Comparison of ENCODE assay signal across 8 mouse cellular contexts in the genomic region with DNA sequence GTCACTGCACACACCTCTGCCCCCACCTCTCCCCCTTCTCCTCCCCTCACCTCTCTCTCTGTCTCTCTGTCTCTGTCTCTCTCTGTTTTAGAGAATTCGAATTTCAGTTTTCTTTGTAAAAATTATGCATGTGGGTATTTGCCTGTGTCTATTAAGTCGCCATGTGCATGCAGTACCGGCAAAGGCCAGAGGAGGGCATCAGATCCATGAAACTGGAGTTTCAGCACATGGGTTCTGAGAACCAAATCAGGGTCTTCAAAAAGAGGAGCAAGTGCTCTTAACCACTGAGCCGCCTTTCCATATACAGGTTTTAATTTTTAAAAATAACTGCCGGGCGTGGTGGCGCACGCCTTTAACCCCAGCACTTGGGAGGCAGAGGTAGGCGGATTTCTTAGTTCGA. TPM values are rescaled to one million over a fixed set of nuclear protein-coding genes. Genes with fewer than 3 reads are reported as not detected.
DNase-seq lines count a peak whose midpoint lies in the region; ATAC-seq and TF ChIP-seq lines count a peak whose summit lies in the region.

No protein-coding gene starts in this region.

- H3K9ac ChIP-seq in forebrain, embryonic 14.5 days (ENCODE audit: low read length), result no peak overlapping the region
- no peak overlapping the region for H3K9ac ChIP-seq in forebrain, embryonic 13.5 days
- H3K9ac ChIP-seq in neural tube, embryonic 15.5 days (replicated peaks), result no peak overlapping the region

- no peaks in the 10 kb centered on the region for H3K27me3 ChIP-seq in forebrain, embryonic 14.5 days (replicated peaks; ENCODE audit: control insufficient read depth, insufficient read depth, low read length)
- H3K27me3 ChIP-seq in forebrain, embryonic 13.5 days, result no peaks in the 10 kb centered on the region
- no peaks in the 10 kb centered on the region for H3K27me3 ChIP-seq in neural tube, embryonic 15.5 days (replicated peaks)
- no peaks in the 10 kb centered on the region for H3K27me3 ChIP-seq in limb, embryonic 10.5 days (ENCODE audit: low read depth, poor library complexity, severe bottlenecking)

- ATAC-seq in forebrain, embryonic 14.5 days, result no peak
- ATAC-seq in forebrain, embryonic 13.5 days, result no peak
- no peak for ATAC-seq in neural tube, embryonic 15.5 days (ENCODE audit: low FRiP score)
- ATAC-seq in activated CD4-positive, CD25-positive, alpha-beta regulatory T cell, adult 4 months, result no peak

- H3K4me1 ChIP-seq in forebrain, embryonic 14.5 days (ENCODE audit: control insufficient read depth, insufficient read depth, low read length), result no peaks in the 10 kb centered on the region
- peaks cover 6% of the 10 kb centered on the region; the same call in 1 of the 2 replicates for H3K4me1 ChIP-seq in forebrain, embryonic 13.5 days
- H3K4me1 ChIP-seq in neural tube, embryonic 15.5 days, result no peaks in the 10 kb centered on the region
- H3K4me1 ChIP-seq in limb, embryonic 10.5 days, result peaks cover 10% of the 10 kb centered on the region; the same call in 1 of the 2 replicates

- TF ChIP-seq CTCF in brain, embryonic 14.5 days (IDR thresholded peaks at IDR 0.05; ENCODE audit: borderline replicate concordance, extremely low read depth, insufficient read depth, insufficient read length), result peak; percentile 60; the same call in 1 of the 2 replicates

- no peaks in the 10 kb centered on the region for H3K36me3 ChIP-seq in forebrain, embryonic 14.5 days (ENCODE audit: control insufficient read depth, insufficient read depth, low read length)
- H3K36me3 ChIP-seq in forebrain, embryonic 13.5 days (ENCODE audit: poor library complexity, severe bottlenecking), result no peaks in the 10 kb centered on the region
- no peaks in the 10 kb centered on the region for H3K36me3 ChIP-seq in neural tube, embryonic 15.5 days
- H3K36me3 ChIP-seq in limb, embryonic 10.5 days, result no peaks in the 10 kb centered on the region

- H3K4me3 ChIP-seq in forebrain, embryonic 14.5 days (ENCODE audit: low read depth, low read length), result no peak overlapping the region
- no peak overlapping the region for H3K4me3 ChIP-seq in forebrain, embryonic 13.5 days
- H3K4me3 ChIP-seq in neural tube, embryonic 15.5 days (replicated peaks), result no peak overlapping the region
- no peak overlapping the region for H3K4me3 ChIP-seq in limb, embryonic 10.5 days

- no peak for TF ChIP-seq POLR2A in brain, embryonic 14.5 days (IDR thresholded peaks at IDR 0.05; ENCODE audit: borderline replicate concordance, extremely low read depth, insufficient read depth, insufficient read length, poor library complexity, severe bottlenecking)

- no peaks in the 10 kb centered on the region for H3K9me3 ChIP-seq in forebrain, embryonic 14.5 days (replicated peaks; ENCODE audit: control insufficient read depth, low read length)
- no peaks in the 10 kb centered on the region; the same call in 1 of the 2 replicates for H3K9me3 ChIP-seq in forebrain, embryonic 13.5 days (replicated peaks)
- H3K9me3 ChIP-seq in neural tube, embryonic 15.5 days (replicated peaks), result no peaks in the 10 kb centered on the region
- H3K9me3 ChIP-seq in limb, embryonic 10.5 days (replicated peaks), result no peaks in the 10 kb centered on the region

- H3K4me2 ChIP-seq in forebrain, embryonic 14.5 days (ENCODE audit: low read length), result no peak overlapping the region
- no peak overlapping the region for H3K4me2 ChIP-seq in forebrain, embryonic 13.5 days
- H3K4me2 ChIP-seq in neural tube, embryonic 15.5 days, result no peak overlapping the region

- 79% methylated on average over 10 of the region's 10 CpGs for WGBS in forebrain, embryonic 14.5 days
- 77% methylated on average over 10 of the region's 10 CpGs for WGBS in forebrain, embryonic 13.5 days
- 80% methylated on average over 10 of the region's 10 CpGs for WGBS in neural tube, embryonic 15.5 days
- 75% methylated on average over 10 of the region's 10 CpGs for WGBS in limb, embryonic 10.5 days

- peak; percentile 27 for DNase-seq in forebrain, embryonic 14.5 days (ENCODE audit: low spot score)
- peak; percentile 58 for DNase-seq in neural tube, embryonic 10.5 days (ENCODE audit: extremely low spot score, low spot score)
- peak; percentile 35 for DNase-seq in brain, embryonic 14.5 days (ENCODE audit: low read depth)
- DNase-seq in limb, embryonic 10.5 days (ENCODE audit: low spot score), result peak; percentile 57
- peak; percentile 19 to 57 for DNase-seq in spleen, postnatal 14 days (ENCODE audit: low spot score in 2 of 2)

- no peak overlapping the region for H3K27ac ChIP-seq in forebrain, embryonic 14.5 days (ENCODE audit: low read depth, low read length)
- H3K27ac ChIP-seq in forebrain, embryonic 13.5 days, result no peak overlapping the region
- H3K27ac ChIP-seq in neural tube, embryonic 15.5 days (replicated peaks), result no peak overlapping the region
- H3K27ac ChIP-seq in limb, embryonic 10.5 days, result no peak overlapping the region

RNA-seq across cellular contexts. Expression of a gene that starts 17.0 kb away (rescaled TPM):
- polyA plus RNA-seq in forebrain, embryonic 14.5 days (2014; fragmentation: Nextera tagmentation; extraction: Ambion mirVana), result 0.09 TPM in 1 of 2 replicates, not detected in the other
- polyA plus RNA-seq in forebrain, embryonic 13.5 days (2015; fragmentation: Nextera tagmentation; extraction: Ambion mirVana), result 0.08 TPM in 1 of 2 replicates, not detected in the other
- polyA plus RNA-seq in neural tube, embryonic 15.5 days (2015; fragmentation: Nextera tagmentation; extraction: Ambion mirVana), result 0.96 TPM in 1 of 2 replicates, not detected in the other
- polyA plus RNA-seq in brain, embryonic 14.5 days (2012; rRNA removed), result 0.10 and 0.34 TPM in 2 replicates
- polyA plus RNA-seq in limb, embryonic 10.5 days (2016; fragmentation: Nextera tagmentation; extraction: Ambion mirVana), result 0.15 TPM in 1 of 2 replicates, not detected in the other
- not detected for polyA plus RNA-seq in activated CD4-positive, CD25-positive, alpha-beta regulatory T cell, adult 4 months (2017; shearing (Covaris generic))
